Comparison of ENCODE assay signal across 12 mouse cellular contexts in the genomic region with DNA sequence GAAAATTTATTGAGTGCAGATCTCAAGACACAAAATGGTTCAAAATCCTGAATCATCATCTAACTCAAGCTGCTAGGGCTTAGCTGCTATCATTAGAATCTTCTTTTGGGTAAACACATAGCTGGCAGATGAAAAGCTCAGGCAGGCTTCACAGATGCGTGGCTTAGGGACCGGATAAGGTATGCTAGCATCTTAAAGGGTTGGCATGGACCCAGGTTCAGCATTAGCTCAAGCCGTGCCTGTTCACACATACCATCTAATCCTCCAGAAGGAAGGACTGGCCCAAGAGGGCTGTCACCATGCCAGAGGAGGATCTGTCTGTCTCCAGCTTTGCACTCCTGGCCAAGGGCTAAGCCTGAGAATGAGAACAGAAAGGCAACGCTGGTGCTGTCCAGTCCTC. TPM values are rescaled to one million over a fixed set of nuclear protein-coding genes. Genes with fewer than 3 reads are reported as not detected.
A peak's percentile ranks its signal among the peaks of the same experiment; 100 is the strongest.
DNase-seq lines count a peak whose midpoint lies in the region; ATAC-seq lines count a peak whose summit lies in the region.
"Had no signal": no experiment of that assay in that cellular context is flagged by ENCODE, and none has a peak within 500 bp of the region (broad histone marks: within the 10 kb centered on the region; RNA-seq: fewer than 3 reads in every experiment).

No protein-coding gene starts in this region.

- no peak overlapping the region for H3K9ac ChIP-seq in embryonic facial prominence, embryonic 14.5 days (ENCODE audit: low read depth, low read length)

- H3K9me3 ChIP-seq in embryonic facial prominence, embryonic 14.5 days (ENCODE audit: control insufficient read depth, low read length) = no peaks in the 10 kb centered on the region
- no peaks in the 10 kb centered on the region for H3K9me3 ChIP-seq in embryonic facial prominence, embryonic 10.5 days

- no peaks in the 10 kb centered on the region for H3K36me3 ChIP-seq in embryonic facial prominence, embryonic 14.5 days (ENCODE audit: control insufficient read depth, insufficient read depth, low read length)
- no peaks in the 10 kb centered on the region for H3K36me3 ChIP-seq in embryonic facial prominence, embryonic 10.5 days (replicated peaks)

- H3K4me2 ChIP-seq in embryonic facial prominence, embryonic 14.5 days (ENCODE audit: low read depth, low read length) = no peak overlapping the region

- ATAC-seq in embryonic facial prominence, embryonic 14.5 days (ENCODE audit: low read depth) = no peak
- ATAC-seq in erythroblast, adult 5-6 weeks (replicated peaks; ENCODE audit: low FRiP score, poor library complexity, severe bottlenecking) = no peak
- ATAC-seq: intestine, embryonic 16.5 days had no signal

- H3K4me1 ChIP-seq in embryonic facial prominence, embryonic 14.5 days (ENCODE audit: control insufficient read depth, insufficient read depth, low read length) = no peaks in the 10 kb centered on the region
- no peaks in the 10 kb centered on the region for H3K4me1 ChIP-seq in embryonic facial prominence, embryonic 10.5 days

- 65% methylated on average over 4 of the region's 4 CpGs for WGBS in embryonic facial prominence, embryonic 14.5 days
- 87% methylated on average over 4 of the region's 4 CpGs for WGBS in embryonic facial prominence, embryonic 10.5 days

- peak; percentile 70 for DNase-seq in embryonic facial prominence, embryonic 14.5 days (ENCODE audit: low spot score)
- no peak for DNase-seq in embryonic facial prominence, embryonic 10.5 days (ENCODE audit: low spot score)
- DNase-seq in layer of hippocampus, adult 8-10 months (ENCODE audit: low spot score in 2 of 2) = peak; percentile 29 to 43
- no peak for DNase-seq in layer of hippocampus, postnatal 25 days (ENCODE audit: extremely low spot score in 1 of 2, low spot score in 1 of 2)
- peak; percentile 7 to 14 for DNase-seq in urinary bladder, postnatal 36 days (ENCODE audit: low spot score in 2 of 2)
- no peak for DNase-seq in urinary bladder, postnatal 10 days (ENCODE audit: low spot score)
- no peak for DNase-seq in ovary, postnatal 36 days (ENCODE audit: low spot score)
- DNase-seq: adrenal gland, postnatal 25 days; gastrocnemius, postnatal 36 days; lung, adult 2 months had no signal

- no peak overlapping the region for H3K4me3 ChIP-seq in embryonic facial prominence, embryonic 14.5 days (ENCODE audit: low read depth, low read length)
- H3K4me3 ChIP-seq in embryonic facial prominence, embryonic 10.5 days = no peak overlapping the region

- H3K27me3 ChIP-seq in embryonic facial prominence, embryonic 14.5 days (replicated peaks; ENCODE audit: control insufficient read depth, insufficient read depth, low read length) = no peaks in the 10 kb centered on the region
- H3K27me3 ChIP-seq in embryonic facial prominence, embryonic 10.5 days (replicated peaks; ENCODE audit: low read depth, poor library complexity, severe bottlenecking) = no peaks in the 10 kb centered on the region

- H3K27ac ChIP-seq in embryonic facial prominence, embryonic 14.5 days (replicated peaks; ENCODE audit: low read depth, low read length) = no peak overlapping the region
- no peak overlapping the region for H3K27ac ChIP-seq in embryonic facial prominence, embryonic 10.5 days (replicated peaks)

RNA-seq across cellular contexts. Expression of a gene that starts 8.4 kb away (rescaled TPM):
- polyA plus RNA-seq in embryonic facial prominence, embryonic 14.5 days (2014; fragmentation: Nextera tagmentation; extraction: Ambion mirVana) = 15.1 and 17.5 TPM in 2 replicates
- polyA plus RNA-seq in embryonic facial prominence, embryonic 10.5 days (2016; fragmentation: Nextera tagmentation; extraction: Ambion mirVana) = 20.2 and 25.5 TPM in 2 replicates
- total RNA-seq in layer of hippocampus, adult 8-10 months (2022) = 100 to 1,000 TPM; 657 to 707 (median 664) TPM
- 100 to 1,000 TPM; 808 to 815 TPM for total RNA-seq in layer of hippocampus, postnatal 25 days (2021)
- not detected in 2 replicates for total RNA-seq in erythroblast, adult 5-6 weeks (2015; ENCODE audit: low replicate concordance)
- not detected in 2 replicates for total RNA-seq in erythroblast, adult 5-6 weeks (2017; ENCODE audit: low replicate concordance)

Comparison
In these comparisons a context has a peak if more than half of its experiments do, and no peak if none do; other contexts are left out.
1. DNase-seq: peak in embryonic facial prominence, embryonic 14.5 days (single experiment), layer of hippocampus, adult 8-10 months (2 of 2) and urinary bladder, postnatal 36 days (2 of 2); none in embryonic facial prominence, embryonic 10.5 days (single experiment), layer of hippocampus, postnatal 25 days (0 of 2), urinary bladder, postnatal 10 days (single experiment) and ovary, postnatal 36 days (single experiment).
2. RNA of a gene that starts 8.4 kb away (total RNA-seq): 808 to 815 TPM in layer of hippocampus, postnatal 25 days and 657 to 707 TPM in layer of hippocampus, adult 8-10 months; not detected in erythroblast, adult 5-6 weeks; every median in the first group is over 100 times any median in the second.